Mouse (Mus musculus) liver, embryonic 14.5 days (tissue): Measurements from ENCODE around the gene Itpk1. TPM values are rescaled to one million over a fixed set of nuclear protein-coding genes. Genes with fewer than 3 reads are reported as not detected.
A peak's percentile ranks its signal among the peaks of the same experiment; 100 is the strongest.

ENCODE experiments used
- ATAC-seq: fragments of 200-750 bp; cut with Nextera tagmentation; 2 replicates; pipeline ENCODE4 v1.8.0; 2017; ENCODE audit warnings: moderate number of reproducible peaks, mild to moderate bottlenecking, moderate library complexity; ENCODE audit not compliant: insufficient read depth
- DNase-seq, 3 experiments: peaks; one replicate each; pipeline ENCODE4 v3.0.0-alpha.2; 2012 to 2013; ENCODE audit warnings: low read depth in 3 of 3, low spot score in 3 of 3
- H3K27ac ChIP-seq: fragments of 300-500 bp; sonication (generic); 2 replicates; pipeline ENCODE4 v1.5.1; 2014; ENCODE audit warnings: moderate library complexity, mild to moderate bottlenecking, control low read depth, inconsistent platforms
- H3K27me3 ChIP-seq: fragments of 300-500 bp; sonication (generic); 2 replicates; pipeline ENCODE4 v1.6.1; 2014; ENCODE audit warnings: mild to moderate bottlenecking, low read length, moderate library complexity; ENCODE audit not compliant: control insufficient read depth, insufficient read depth
- H3K36me3 ChIP-seq: fragments of 300-500 bp; sonication (generic); replicated peaks from 2 replicates; pipeline ENCODE4 v1.6.1; 2014; ENCODE audit warnings: low read depth; ENCODE audit not compliant: control insufficient read depth, insufficient read depth
- H3K4me1 ChIP-seq, 2 experiments: fragments of 200-500 bp in 1 of 2; fragments of 300-500 bp in 1 of 2; sonication (generic) in 1 of 2; replicated peaks; 2 replicates each; pipeline ENCODE4 v1.6.1; 2012 to 2014; ENCODE audit warnings: antibody characterized with exemption in 1 of 2, inconsistent platforms in 1 of 2, low read length in 1 of 2; ENCODE audit not compliant: control insufficient read depth in 2 of 2, insufficient read depth in 2 of 2
- H3K4me2 ChIP-seq: fragments of 300-500 bp; sonication (generic); 2 replicates; pipeline ENCODE4 v1.6.1; 2014; ENCODE audit warnings: low read depth, mild to moderate bottlenecking, control low read depth, moderate library complexity
- H3K4me3 ChIP-seq, 2 experiments: fragments of 200-500 bp in 1 of 2; fragments of 300-500 bp in 1 of 2; sonication (generic) in 1 of 2; 2 replicates each; pipeline ENCODE4 v1.5.1; 2012 to 2014; ENCODE audit warnings: low read depth in 2 of 2, low read length in 2 of 2, mild to moderate bottlenecking in 2 of 2, control low read depth in 1 of 2, inconsistent platforms in 1 of 2, moderate library complexity in 1 of 2; ENCODE audit not compliant: insufficient read depth in 1 of 2
- H3K9ac ChIP-seq: fragments of 300-500 bp; sonication (generic); replicated peaks from 2 replicates; pipeline ENCODE4 v1.6.1; 2014; ENCODE audit warnings: mild to moderate bottlenecking, control low read depth, moderate library complexity
- H3K9me3 ChIP-seq: fragments of 300-500 bp; sonication (generic); 2 replicates; pipeline ENCODE4 v1.6.1; 2016; ENCODE audit warnings: low read length, mixed read lengths; ENCODE audit not compliant: control insufficient read depth
- CTCF ChIP-seq: IDR thresholded peaks from 2 replicates; pipeline ENCODE4 v1.5.1; 2016; ENCODE audit warnings: antibody characterized with exemption, low read depth, control low read depth
- EP300 ChIP-seq: IDR thresholded peaks from 2 replicates; pipeline ENCODE4 v1.6.1; 2016; ENCODE audit warnings: antibody characterized with exemption, low read depth
- WGBS: fragments of 180-500 bp; shearing (Covaris S2); extraction: QIAGEN DNeasy Blood & Tissue Kit; methylation state at CpG from one replicate; pipeline ENCODE4 v1.1.7; 2014; ENCODE audit not compliant: insufficient replicate concordance; 5-methylcytosine and 5-hydroxymethylcytosine counted together
- polyA plus RNA-seq, 2 experiments: library from polyadenylated mRNA; depleted of rRNA in 1 of 2; stranded (reverse) in 1 of 2; unstranded in 1 of 2; fragments of >200 nt; fragmentation: Nextera tagmentation in 1 of 2; extraction: Ambion mirVana in 1 of 2; gene quantifications; 2 replicates each; pipeline versions ENCODE4 v1.2.1 to v1.2.3; 2012 to 2014

Itpk1 gene
- polyA plus RNA-seq, 2 experiments: 2.3 to 2.4 TPM

DNA sequence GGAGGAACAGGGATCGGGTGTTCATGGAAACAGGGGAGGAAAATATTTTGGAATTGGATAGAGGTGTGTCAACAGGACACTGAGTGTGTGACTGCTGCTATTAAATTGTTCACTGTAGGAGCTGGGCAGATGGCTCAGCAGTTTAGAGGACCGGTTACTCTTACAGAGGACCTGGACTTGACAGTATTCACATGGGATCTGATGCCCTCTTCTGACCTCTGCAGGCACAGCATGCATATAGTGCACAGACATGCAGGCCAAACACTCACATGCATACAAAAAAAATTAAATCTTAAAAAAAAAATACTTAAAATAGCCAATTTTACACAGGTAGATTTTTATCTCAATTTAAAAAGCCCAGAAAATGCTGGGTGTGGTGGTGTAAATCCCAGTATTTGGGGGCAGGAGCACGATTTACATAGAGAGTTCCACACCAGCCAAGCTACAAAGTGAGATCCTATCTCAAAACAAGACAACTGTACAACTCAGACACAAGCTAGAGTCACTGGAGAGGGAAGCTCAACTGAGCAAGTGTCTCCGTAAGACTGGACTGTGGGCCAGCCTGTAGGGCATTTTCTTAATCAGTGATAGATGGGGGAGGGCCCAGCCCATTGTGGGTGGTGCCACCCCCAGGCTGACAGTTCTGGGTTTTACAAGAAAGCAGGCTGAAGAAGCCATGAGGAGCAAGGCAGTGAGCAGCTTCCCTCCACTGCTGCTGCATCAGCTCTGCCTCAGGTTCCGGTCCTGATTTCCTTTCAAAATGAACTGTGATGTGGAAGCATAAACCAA is 129.0 kb downstream of the Itpk1 start:
- H3K27me3 ChIP-seq: no peaks in the 10 kb centered on the region
- H3K9ac ChIP-seq: no peak overlapping the region
- no peaks in the 10 kb centered on the region for H3K9me3 ChIP-seq
- no peak for ATAC-seq
- H3K4me2 ChIP-seq: no peak overlapping the region
- H3K36me3 ChIP-seq: no peaks in the 10 kb centered on the region
- TF ChIP-seq EP300 (no peak), CTCF (peak; percentile 41)
- no peak overlapping the region for H3K4me3 ChIP-seq
- H3K4me1 ChIP-seq: no peaks in the 10 kb centered on the region
- H3K27ac ChIP-seq: no peak overlapping the region
- WGBS: 64% methylated on average over 5 of the region's 5 CpGs
- no peak for DNase-seq

DNA sequence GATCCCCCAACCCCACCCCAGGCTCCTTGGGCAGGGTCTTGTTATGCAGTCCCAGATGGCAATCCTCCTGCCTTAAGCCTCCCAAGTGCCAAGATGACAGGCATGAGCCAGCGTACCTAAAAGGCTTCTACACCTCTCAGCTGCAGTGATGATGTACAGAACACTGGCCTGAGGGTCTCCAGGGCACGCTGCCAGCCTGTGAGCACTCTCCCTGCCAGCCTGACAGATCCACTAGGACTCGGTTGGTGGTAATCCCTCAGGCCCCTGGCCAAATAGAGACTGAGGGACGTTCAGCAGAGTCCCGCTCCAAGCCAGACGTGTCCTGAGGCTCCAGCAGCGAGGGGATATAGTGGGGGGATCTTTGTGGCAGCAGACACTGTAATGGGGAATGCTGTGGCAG is 131.7 kb downstream of the Itpk1 start:
- no peak overlapping the region for H3K9ac ChIP-seq

DNA sequence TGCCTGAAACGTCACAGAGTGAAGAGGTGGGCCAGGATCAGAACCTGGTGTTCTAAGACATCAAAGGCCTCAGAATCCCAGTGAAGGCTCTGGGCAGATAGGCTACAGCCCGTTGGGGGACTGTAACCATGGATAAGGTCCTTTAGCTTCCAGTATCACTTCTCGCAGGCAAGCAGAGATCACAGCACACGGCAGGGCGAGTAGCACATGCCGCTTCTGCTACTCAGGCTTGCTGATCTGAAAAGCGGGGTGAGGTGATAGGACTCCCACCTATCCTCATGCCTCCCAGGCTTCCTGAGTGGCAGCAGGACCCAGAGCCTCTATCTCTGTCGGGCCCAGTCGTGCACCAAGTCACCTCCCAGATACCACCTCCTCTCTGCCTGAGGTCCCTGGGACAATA is 133.1 kb downstream of the Itpk1 start:
- DNase-seq (no peak), ATAC-seq (peak; percentile 67)
- Histone ChIP-seq H3K27ac (no peak overlapping the region), H3K4me2 (no peak overlapping the region), H3K4me1 (no peaks in the 10 kb centered on the region), H3K27me3 (no peaks in the 10 kb centered on the region), H3K9me3 (no peaks in the 10 kb centered on the region), H3K9ac (no peak overlapping the region), H3K36me3 (no peaks in the 10 kb centered on the region), H3K4me3 (no peak overlapping the region)
- TF ChIP-seq EP300 (peak; percentile 58), CTCF (no peak)
- 57% methylated on average over 9 of the region's 9 CpGs for WGBS

More for the DNA sequence above, 131.7 kb downstream of the Itpk1 start:
- ATAC-seq: no peak
- Histone ChIP-seq H3K36me3 (no peaks in the 10 kb centered on the region), H3K4me2 (no peak overlapping the region), H3K4me1 (no peaks in the 10 kb centered on the region), H3K9me3 (no peaks in the 10 kb centered on the region), H3K27me3 (no peaks in the 10 kb centered on the region), H3K27ac (no peak overlapping the region), H3K4me3 (no peak overlapping the region)
- no peak for DNase-seq
- TF ChIP-seq CTCF (no peak), EP300 (no peak)
- WGBS: 70% methylated on average over 7 of the region's 7 CpGs

DNA sequence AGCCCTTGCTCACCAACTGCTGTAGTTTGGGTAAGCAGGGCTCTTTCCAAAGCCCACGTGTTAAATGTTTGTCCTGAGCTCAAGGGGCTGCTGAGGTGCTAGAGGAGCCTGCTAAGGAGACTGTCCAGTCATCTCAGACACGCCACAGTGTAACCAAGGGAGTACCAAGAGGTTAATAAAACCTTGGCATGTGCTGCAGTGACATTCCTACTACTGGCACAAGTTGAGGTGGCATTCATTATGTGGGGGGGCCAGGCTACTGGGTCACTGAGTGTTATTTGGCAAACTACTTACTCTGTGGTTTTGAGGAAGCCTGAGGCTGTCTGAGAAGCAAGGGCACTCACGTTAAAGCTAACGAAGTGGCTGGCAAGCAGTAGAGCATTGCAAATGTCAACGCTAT is 134.0 kb downstream of the Itpk1 start:
- TF ChIP-seq CTCF: no peak
- no peak for TF ChIP-seq EP300
- DNase-seq: no peak
- H3K4me3 ChIP-seq: no peak overlapping the region
- no peaks in the 10 kb centered on the region for H3K9me3 ChIP-seq
- H3K36me3 ChIP-seq: no peaks in the 10 kb centered on the region
- H3K27me3 ChIP-seq: no peaks in the 10 kb centered on the region
- ATAC-seq: no peak
- no peak overlapping the region for H3K9ac ChIP-seq
- no peak overlapping the region for H3K4me2 ChIP-seq
- peaks cover 2 to 7% of the 10 kb centered on the region in 2 experiments for H3K4me1 ChIP-seq
- no peak overlapping the region for H3K27ac ChIP-seq
- WGBS: 56% methylated on average over 5 of the region's 5 CpGs

DNA sequence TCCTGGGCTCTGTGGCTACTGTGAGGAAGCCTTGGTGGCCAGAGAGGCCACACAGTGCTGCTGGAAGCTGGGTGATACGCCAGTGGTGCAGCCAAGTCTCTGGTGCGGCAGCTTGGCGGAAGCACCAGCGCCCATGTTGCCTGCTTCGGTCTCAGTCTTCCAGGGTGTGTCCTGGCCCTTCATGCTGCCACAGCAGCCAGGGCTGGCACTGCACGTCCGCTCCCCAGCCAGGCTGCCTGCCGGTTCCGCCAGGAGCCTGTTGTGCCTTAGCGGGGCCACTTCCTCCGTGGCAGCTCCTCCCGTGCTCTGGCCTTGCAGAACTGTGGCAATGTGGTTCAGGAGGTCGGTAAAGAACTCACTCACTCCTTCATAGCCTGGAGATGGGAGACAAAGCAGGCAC is 134.6 kb downstream of the Itpk1 start:
- H3K9me3 ChIP-seq: no peaks in the 10 kb centered on the region
- no peak overlapping the region for H3K27ac ChIP-seq
- DNase-seq (no peak), ATAC-seq (no peak)
- no peak overlapping the region for H3K4me3 ChIP-seq
- no peaks in the 10 kb centered on the region for H3K36me3 ChIP-seq
- peaks cover 7 to 12% of the 10 kb centered on the region in 2 experiments for H3K4me1 ChIP-seq
- no peak overlapping the region for H3K4me2 ChIP-seq
- TF ChIP-seq CTCF (no peak), EP300 (no peak)
- WGBS: 69% methylated on average over 13 of the region's 13 CpGs
- H3K9ac ChIP-seq: no peak overlapping the region
- no peaks in the 10 kb centered on the region for H3K27me3 ChIP-seq
